Mouse (Mus musculus): ENCODE results near the gene Plek. TPM values are rescaled to one million over a fixed set of nuclear protein-coding genes. Genes with fewer than 3 reads are reported as not detected.
"Not testable (repeated sequence)": the region's sequence is repeated elsewhere in the genome, so short reads cannot be mapped to it uniquely, and the experiment has no call there.

The Plek gene
- polyA plus RNA-seq, 1 experiment from 2014 or later, result 2.6 TPM

- not testable (repeated sequence) for H3K4me1 ChIP-seq (ENCODE audit: control insufficient read depth in 2 of 2, insufficient read depth in 2 of 2, low read length in 2 of 2); H3K9ac ChIP-seq (ENCODE audit: low read length); H3K27ac ChIP-seq (replicated peaks in 1 of 2; ENCODE audit: control insufficient read depth in 1 of 2, insufficient read depth in 1 of 2, low read depth in 2 of 2, low read length in 2 of 2); ATAC-seq (ENCODE audit: insufficient number of reproducible peaks, insufficient read depth, low FRiP score, low read depth); H3K27me3 ChIP-seq (ENCODE audit: control insufficient read depth, insufficient read depth, low read length); H3K4me2 ChIP-seq (ENCODE audit: low read length); H3K9me3 ChIP-seq (ENCODE audit: control insufficient read depth, low read length); H3K36me3 ChIP-seq (ENCODE audit: control insufficient read depth, insufficient read depth, low read length); H3K4me3 ChIP-seq (ENCODE audit: control insufficient read depth in 1 of 2, insufficient read depth in 1 of 2, low read depth in 1 of 2, low read length in 2 of 2)
- WGBS, result 79% methylated on average over 2 of the region's 2 CpGs
Observed at GRCm38 (mm10) chr11:17069360-17069759, 17.2 kb upstream of the Plek start.

GRCm38 (mm10) chr11:17052476-17053049, 382 bp upstream of the Plek start:
- H3K27me3 ChIP-seq (ENCODE audit: control insufficient read depth, insufficient read depth, low read length), result no peaks in the 10 kb centered on the region
- H3K4me3 ChIP-seq (ENCODE audit: control insufficient read depth in 1 of 2, insufficient read depth in 1 of 2, low read depth in 1 of 2, low read length in 2 of 2), result peak overlapping the region; percentile 52 to 78
- H3K4me2 ChIP-seq (ENCODE audit: low read length), result peak overlapping the region; percentile 84
- peaks cover 0 to 4% of the 10 kb centered on the region in 2 experiments; a peak in 2 of 4 replicates for H3K4me1 ChIP-seq (ENCODE audit: control insufficient read depth in 2 of 2, insufficient read depth in 2 of 2, low read length in 2 of 2)
- peak overlapping the region; percentile 62 to 66; a peak in 1 of 4 replicates for H3K27ac ChIP-seq (replicated peaks in 1 of 2; ENCODE audit: control insufficient read depth in 1 of 2, insufficient read depth in 1 of 2, low read depth in 2 of 2, low read length in 2 of 2)
- no peak for ATAC-seq (ENCODE audit: insufficient number of reproducible peaks, insufficient read depth, low FRiP score, low read depth)
- no peaks in the 10 kb centered on the region for H3K9me3 ChIP-seq (ENCODE audit: control insufficient read depth, low read length)
- WGBS, result 20% methylated on average over 6 of the region's 6 CpGs
- no peaks in the 10 kb centered on the region for H3K36me3 ChIP-seq (ENCODE audit: control insufficient read depth, insufficient read depth, low read length)
- H3K9ac ChIP-seq (ENCODE audit: low read length), result peak overlapping the region; percentile 72

- Histone ChIP-seq H3K4me2 (ENCODE audit: low read length) (no peak overlapping the region), H3K27me3 (ENCODE audit: control insufficient read depth, insufficient read depth, low read length) (no peaks in the 10 kb centered on the region), H3K36me3 (ENCODE audit: control insufficient read depth, insufficient read depth, low read length) (no peaks in the 10 kb centered on the region), H3K4me1 (ENCODE audit: control insufficient read depth in 2 of 2, insufficient read depth in 2 of 2, low read length in 2 of 2) (no peaks in the 10 kb centered on the region), H3K4me3 (ENCODE audit: control insufficient read depth in 1 of 2, insufficient read depth in 1 of 2, low read depth in 1 of 2, low read length in 2 of 2) (no peak overlapping the region), H3K9me3 (ENCODE audit: control insufficient read depth, low read length) (no peaks in the 10 kb centered on the region), H3K9ac (ENCODE audit: low read length) (no peak overlapping the region), H3K27ac (replicated peaks in 1 of 2; ENCODE audit: control insufficient read depth in 1 of 2, insufficient read depth in 1 of 2, low read depth in 2 of 2, low read length in 2 of 2) (no peak overlapping the region)
- ATAC-seq (ENCODE audit: insufficient number of reproducible peaks, insufficient read depth, low FRiP score, low read depth), result no peak
- WGBS, result 81% methylated on average over 2 of the region's 2 CpGs
Observed at GRCm38 (mm10) chr11:17045806-17046205, 6.4 kb downstream of the Plek start.

GRCm38 (mm10) chr11:17023984-17024383, 28.2 kb downstream of the Plek start:
- H3K9ac ChIP-seq (ENCODE audit: low read length), result no peak overlapping the region
- H3K4me1 ChIP-seq (ENCODE audit: control insufficient read depth in 2 of 2, insufficient read depth in 2 of 2, low read length in 2 of 2), result no peaks in the 10 kb centered on the region
- 84% methylated on average over 3 of the region's 3 CpGs for WGBS
- H3K9me3 ChIP-seq (ENCODE audit: control insufficient read depth, low read length), result no peaks in the 10 kb centered on the region
- H3K27ac ChIP-seq (replicated peaks in 1 of 2; ENCODE audit: control insufficient read depth in 1 of 2, insufficient read depth in 1 of 2, low read depth in 2 of 2, low read length in 2 of 2), result no peak overlapping the region
- no peaks in the 10 kb centered on the region for H3K36me3 ChIP-seq (ENCODE audit: control insufficient read depth, insufficient read depth, low read length)
- H3K27me3 ChIP-seq (ENCODE audit: control insufficient read depth, insufficient read depth, low read length), result no peaks in the 10 kb centered on the region
- no peak overlapping the region for H3K4me3 ChIP-seq (ENCODE audit: control insufficient read depth in 1 of 2, insufficient read depth in 1 of 2, low read depth in 1 of 2, low read length in 2 of 2)
- ATAC-seq (ENCODE audit: insufficient number of reproducible peaks, insufficient read depth, low FRiP score, low read depth), result no peak
- H3K4me2 ChIP-seq (ENCODE audit: low read length), result no peak overlapping the region

- H3K4me2 ChIP-seq (ENCODE audit: low read length), result no peak overlapping the region
- no peak overlapping the region for H3K27ac ChIP-seq (replicated peaks in 1 of 2; ENCODE audit: control insufficient read depth in 1 of 2, insufficient read depth in 1 of 2, low read depth in 2 of 2, low read length in 2 of 2)
- 64% methylated on average over 6 of the region's 6 CpGs for WGBS
- peaks cover 3% of the 10 kb centered on the region; the same call in 1 of the 2 replicates for H3K9me3 ChIP-seq (ENCODE audit: control insufficient read depth, low read length)
- H3K9ac ChIP-seq (ENCODE audit: low read length), result no peak overlapping the region
- H3K27me3 ChIP-seq (ENCODE audit: control insufficient read depth, insufficient read depth, low read length), result no peaks in the 10 kb centered on the region
- ATAC-seq (ENCODE audit: insufficient number of reproducible peaks, insufficient read depth, low FRiP score, low read depth), result no peak
- H3K4me3 ChIP-seq (ENCODE audit: control insufficient read depth in 1 of 2, insufficient read depth in 1 of 2, low read depth in 1 of 2, low read length in 2 of 2), result no peak overlapping the region
- no peaks in the 10 kb centered on the region for H3K4me1 ChIP-seq (ENCODE audit: control insufficient read depth in 2 of 2, insufficient read depth in 2 of 2, low read length in 2 of 2)
- H3K36me3 ChIP-seq (ENCODE audit: control insufficient read depth, insufficient read depth, low read length), result no peaks in the 10 kb centered on the region
Observed at GRCm38 (mm10) chr11:17023206-17023605, 29.0 kb downstream of the Plek start.

- H3K27ac ChIP-seq (replicated peaks in 1 of 2; ENCODE audit: control insufficient read depth in 1 of 2, insufficient read depth in 1 of 2, low read depth in 2 of 2, low read length in 2 of 2), result no peak overlapping the region
- no peak overlapping the region for H3K4me3 ChIP-seq (ENCODE audit: control insufficient read depth in 1 of 2, insufficient read depth in 1 of 2, low read depth in 1 of 2, low read length in 2 of 2)
- no peak overlapping the region for H3K4me2 ChIP-seq (ENCODE audit: low read length)
- WGBS, result 82% methylated on average over 7 of the region's 7 CpGs
- H3K9me3 ChIP-seq (ENCODE audit: control insufficient read depth, low read length), result peaks cover 4% of the 10 kb centered on the region; the same call in 1 of the 2 replicates
- no peaks in the 10 kb centered on the region for H3K36me3 ChIP-seq (ENCODE audit: control insufficient read depth, insufficient read depth, low read length)
- H3K4me1 ChIP-seq (ENCODE audit: control insufficient read depth in 2 of 2, insufficient read depth in 2 of 2, low read length in 2 of 2), result no peaks in the 10 kb centered on the region
- H3K9ac ChIP-seq (ENCODE audit: low read length), result no peak overlapping the region
- no peaks in the 10 kb centered on the region for H3K27me3 ChIP-seq (ENCODE audit: control insufficient read depth, insufficient read depth, low read length)
- no peak for ATAC-seq (ENCODE audit: insufficient number of reproducible peaks, insufficient read depth, low FRiP score, low read depth)
Observed at GRCm38 (mm10) chr11:17019328-17019727, 32.9 kb downstream of the Plek start.

GRCm38 (mm10) chr11:17012948-17013347, 39.2 kb downstream of the Plek start:
- Histone ChIP-seq H3K9me3 (ENCODE audit: control insufficient read depth, low read length) (no peaks in the 10 kb centered on the region), H3K9ac (ENCODE audit: low read length) (no peak overlapping the region), H3K36me3 (ENCODE audit: control insufficient read depth, insufficient read depth, low read length) (no peaks in the 10 kb centered on the region), H3K4me3 (ENCODE audit: control insufficient read depth in 1 of 2, insufficient read depth in 1 of 2, low read depth in 1 of 2, low read length in 2 of 2) (no peak overlapping the region), H3K27ac (replicated peaks in 1 of 2; ENCODE audit: control insufficient read depth in 1 of 2, insufficient read depth in 1 of 2, low read depth in 2 of 2, low read length in 2 of 2) (no peak overlapping the region), H3K4me1 (ENCODE audit: control insufficient read depth in 2 of 2, insufficient read depth in 2 of 2, low read length in 2 of 2) (no peaks in the 10 kb centered on the region), H3K27me3 (ENCODE audit: control insufficient read depth, insufficient read depth, low read length) (no peaks in the 10 kb centered on the region), H3K4me2 (ENCODE audit: low read length) (no peak overlapping the region)
- ATAC-seq (ENCODE audit: insufficient number of reproducible peaks, insufficient read depth, low FRiP score, low read depth), result no peak

- no peak overlapping the region for H3K4me2 ChIP-seq (ENCODE audit: low read length)
- H3K27me3 ChIP-seq (ENCODE audit: control insufficient read depth, insufficient read depth, low read length), result no peaks in the 10 kb centered on the region
- no peak for ATAC-seq (ENCODE audit: insufficient number of reproducible peaks, insufficient read depth, low FRiP score, low read depth)
- H3K4me1 ChIP-seq (ENCODE audit: control insufficient read depth in 2 of 2, insufficient read depth in 2 of 2, low read length in 2 of 2), result no peaks in the 10 kb centered on the region
- no peak overlapping the region for H3K9ac ChIP-seq (ENCODE audit: low read length)
- no peaks in the 10 kb centered on the region for H3K9me3 ChIP-seq (ENCODE audit: control insufficient read depth, low read length)
- WGBS, result 56% methylated on average over 7 of the region's 7 CpGs
- no peaks in the 10 kb centered on the region for H3K36me3 ChIP-seq (ENCODE audit: control insufficient read depth, insufficient read depth, low read length)
- H3K4me3 ChIP-seq (ENCODE audit: control insufficient read depth in 1 of 2, insufficient read depth in 1 of 2, low read depth in 1 of 2, low read length in 2 of 2), result no peak overlapping the region
- no peak overlapping the region for H3K27ac ChIP-seq (replicated peaks in 1 of 2; ENCODE audit: control insufficient read depth in 1 of 2, insufficient read depth in 1 of 2, low read depth in 2 of 2, low read length in 2 of 2)
Observed at GRCm38 (mm10) chr11:17008498-17008941, 43.7 kb downstream of the Plek start.

Measured in heart, embryonic 14.5 days (tissue).